ENCODE assay signal across 25 mouse cellular contexts in genomic region chr1:144737739-144738138, GRCm38 (mm10). TPM values are rescaled to one million over a fixed set of nuclear protein-coding genes. Genes with fewer than 3 reads are reported as not detected.
"Had no signal": no experiment of that assay in that cellular context is flagged by ENCODE, and none has a peak within 500 bp of the region (broad histone marks: within the 10 kb centered on the region; RNA-seq: fewer than 3 reads in every experiment).

No protein-coding gene starts in this region.

- H3K4me3 ChIP-seq: heart, adult 2 months; heart, embryonic 13.5 days; heart, embryonic 15.5 days; hindbrain, embryonic 13.5 days; hindbrain, embryonic 15.5 days; layer of hippocampus, adult 2 months; left cerebral cortex, adult 2 months; limb, embryonic 13.5 days; limb, embryonic 15.5 days had no signal

- H3K27me3 ChIP-seq: heart, embryonic 13.5 days; heart, embryonic 15.5 days; hindbrain, embryonic 13.5 days; hindbrain, embryonic 15.5 days; limb, embryonic 13.5 days; limb, embryonic 15.5 days had no signal

- H3K9me3 ChIP-seq: heart, embryonic 13.5 days; heart, embryonic 15.5 days; hindbrain, embryonic 13.5 days; hindbrain, embryonic 15.5 days; limb, embryonic 13.5 days; limb, embryonic 15.5 days had no signal

- DNase-seq: gastrocnemius, postnatal 14 days; gastrocnemius, postnatal 36 days; heart, adult 11 months; heart, adult 2 months; heart, postnatal 14 days; heart, postnatal 36 days; kidney, adult 11 months; kidney, adult 2 months; kidney, adult 9 months; kidney, postnatal 10 days; kidney, postnatal 25 days; kidney, postnatal 4 days; left cerebral cortex, postnatal 4 days had no signal

- H3K4me1 ChIP-seq: heart, embryonic 13.5 days; heart, embryonic 15.5 days; hindbrain, embryonic 13.5 days; hindbrain, embryonic 15.5 days; limb, embryonic 13.5 days; limb, embryonic 15.5 days had no signal

- H3K4me2 ChIP-seq: heart, embryonic 11.5 days; heart, embryonic 13.5 days; heart, embryonic 15.5 days; hindbrain, embryonic 13.5 days; hindbrain, embryonic 15.5 days; limb, embryonic 13.5 days; limb, embryonic 15.5 days; liver, embryonic 11.5 days had no signal

- ATAC-seq: hindbrain, postnatal 0 days; intestine, embryonic 16.5 days had no signal

- H3K9ac ChIP-seq: heart, embryonic 13.5 days; heart, embryonic 15.5 days; hindbrain, embryonic 13.5 days; hindbrain, embryonic 15.5 days; limb, embryonic 13.5 days; limb, embryonic 15.5 days had no signal

- H3K36me3 ChIP-seq: heart, embryonic 13.5 days; heart, embryonic 15.5 days; hindbrain, embryonic 13.5 days; hindbrain, embryonic 15.5 days; limb, embryonic 13.5 days; limb, embryonic 15.5 days had no signal

- H3K27ac ChIP-seq: heart, adult 2 months; heart, embryonic 13.5 days; heart, embryonic 15.5 days; hindbrain, embryonic 13.5 days; hindbrain, embryonic 15.5 days; hindbrain, postnatal 0 days; layer of hippocampus, adult 2 months; left cerebral cortex, adult 2 months; limb, embryonic 13.5 days; limb, embryonic 15.5 days had no signal

RNA-seq across cellular contexts. Expression of gene Rgs18, which starts 37.5 kb away (rescaled TPM):
- total RNA-seq: hindbrain, postnatal 0 days; layer of hippocampus, adult 2 months had no signal
